ENCODE assay signal across 9 mouse cellular contexts in genomic region chr2:31845512-31845895, GRCm38 (mm10). TPM values are rescaled to one million over a fixed set of nuclear protein-coding genes. Genes with fewer than 3 reads are reported as not detected.
DNase-seq lines count a peak whose midpoint lies in the region; ATAC-seq lines count a peak whose summit lies in the region.
"Had no signal": no experiment of that assay in that cellular context is flagged by ENCODE, and none has a peak within 500 bp of the region (broad histone marks: within the 10 kb centered on the region; RNA-seq: fewer than 3 reads in every experiment).

No protein-coding gene starts in this region.

- no peak overlapping the region for H3K27ac ChIP-seq in heart, embryonic 14.5 days (replicated peaks in 1 of 2; ENCODE audit: control insufficient read depth in 1 of 2, insufficient read depth in 1 of 2, low read depth in 2 of 2, low read length in 2 of 2)
- H3K27ac ChIP-seq in hindbrain, embryonic 13.5 days, result no peak overlapping the region
- no peak overlapping the region for H3K27ac ChIP-seq in midbrain, embryonic 13.5 days

- H3K4me2 ChIP-seq in heart, embryonic 14.5 days (ENCODE audit: low read length), result peak overlapping the region; percentile 98
- H3K4me2 ChIP-seq in hindbrain, embryonic 13.5 days, result peak overlapping the region; percentile 91
- peak overlapping the region; percentile 80 for H3K4me2 ChIP-seq in midbrain, embryonic 13.5 days (replicated peaks)

- intact Hi-C loops in heart, postnatal 10 days (cut with DNase I), result loop anchor here (5.0 kb wide), 1 partner anchor 58 kb away; no protein-coding TSS in a partner anchor

- H3K4me3 ChIP-seq in heart, embryonic 14.5 days (ENCODE audit: control insufficient read depth in 1 of 2, insufficient read depth in 1 of 2, low read depth in 1 of 2, low read length in 2 of 2), result peak overlapping the region; percentile 51 to 60
- peak overlapping the region; percentile 55 for H3K4me3 ChIP-seq in hindbrain, embryonic 13.5 days
- peak overlapping the region; percentile 53 for H3K4me3 ChIP-seq in midbrain, embryonic 13.5 days (replicated peaks)

- no peaks in the 10 kb centered on the region for H3K36me3 ChIP-seq in heart, embryonic 14.5 days (ENCODE audit: control insufficient read depth, insufficient read depth, low read length)
- H3K36me3 ChIP-seq in hindbrain, embryonic 13.5 days, result no peaks in the 10 kb centered on the region
- no peaks in the 10 kb centered on the region for H3K36me3 ChIP-seq in midbrain, embryonic 13.5 days

- H3K4me1 ChIP-seq in heart, embryonic 14.5 days (ENCODE audit: control insufficient read depth in 2 of 2, insufficient read depth in 2 of 2, low read length in 2 of 2), result peaks cover 0 to 14% of the 10 kb centered on the region in 2 experiments; a peak in 3 of 4 replicates
- peaks cover 35% of the 10 kb centered on the region for H3K4me1 ChIP-seq in hindbrain, embryonic 13.5 days (replicated peaks)
- peaks cover 35% of the 10 kb centered on the region for H3K4me1 ChIP-seq in midbrain, embryonic 13.5 days (replicated peaks)

- H3K9me3 ChIP-seq in heart, embryonic 14.5 days (ENCODE audit: control insufficient read depth, low read length), result no peaks in the 10 kb centered on the region
- H3K9me3 ChIP-seq in hindbrain, embryonic 13.5 days, result no peaks in the 10 kb centered on the region
- H3K9me3 ChIP-seq in midbrain, embryonic 13.5 days, result no peaks in the 10 kb centered on the region

- peak overlapping the region; percentile 57 for H3K9ac ChIP-seq in heart, embryonic 14.5 days (ENCODE audit: low read length)
- peak overlapping the region; percentile 75 for H3K9ac ChIP-seq in hindbrain, embryonic 13.5 days
- peak overlapping the region; percentile 69 for H3K9ac ChIP-seq in midbrain, embryonic 13.5 days (replicated peaks)

- no peak for DNase-seq in heart, postnatal 10 days
- peak; percentile 25 for DNase-seq in ZHBTc4 (ENCODE audit: low read depth, low spot score)
- DNase-seq in layer of hippocampus, postnatal 10 days (ENCODE audit: low spot score in 2 of 2), result no peak
- no peak for DNase-seq in frontal cortex, postnatal 25 days (ENCODE audit: low spot score in 2 of 2)
- no peak for DNase-seq in urinary bladder, postnatal 10 days (ENCODE audit: low spot score)

- no peak for ATAC-seq in heart, embryonic 14.5 days (ENCODE audit: insufficient number of reproducible peaks, insufficient read depth, low FRiP score, low read depth)
- 0 out of 2 replicates have a peak, but pooled peaks have one; percentile 12 for ATAC-seq in hindbrain, embryonic 13.5 days (ENCODE audit: low FRiP score)
- ATAC-seq in midbrain, embryonic 13.5 days, result peak; percentile 37

- H3K27me3 ChIP-seq in heart, embryonic 14.5 days (ENCODE audit: control insufficient read depth, insufficient read depth, low read length), result peaks cover 65% of the 10 kb centered on the region
- peaks cover 68% of the 10 kb centered on the region for H3K27me3 ChIP-seq in hindbrain, embryonic 13.5 days
- peaks cover 64% of the 10 kb centered on the region for H3K27me3 ChIP-seq in midbrain, embryonic 13.5 days

- 4% methylated on average over 24 of the region's 26 CpGs for WGBS in heart, embryonic 14.5 days
- 2% methylated on average over 26 of the region's 26 CpGs for WGBS in hindbrain, embryonic 13.5 days
- 2% methylated on average over 23 of the region's 26 CpGs for WGBS in midbrain, embryonic 13.5 days

RNA-seq across cellular contexts. Expression of gene Fibcd1, which starts 0.3 kb away (rescaled TPM):
- 0.04 TPM in 1 of 2 replicates, not detected in the other for polyA plus RNA-seq in heart, embryonic 14.5 days (2014; fragmentation: Nextera tagmentation; extraction: Ambion mirVana)
- total RNA-seq in heart, postnatal 10 days (2021), result not detected
- polyA plus RNA-seq in hindbrain, embryonic 13.5 days (2015; fragmentation: Nextera tagmentation; extraction: Ambion mirVana), result 3.4 and 4.6 TPM in 2 replicates
- polyA plus RNA-seq in midbrain, embryonic 13.5 days (2015; fragmentation: Nextera tagmentation; extraction: Ambion mirVana), result 8.4 and 11.2 TPM in 2 replicates
- 10 to 100 TPM; 85.7 to 96.1 TPM for total RNA-seq in layer of hippocampus, postnatal 10 days (2021)

RNA-seq across cellular contexts. Expression of gene Qrfp, which starts 35.1 kb away (rescaled TPM):
- 0.08 TPM in 1 of 2 replicates, not detected in the other for polyA plus RNA-seq in heart, embryonic 14.5 days (2014; fragmentation: Nextera tagmentation; extraction: Ambion mirVana)
- total RNA-seq in heart, postnatal 10 days (2021), result not detected
- polyA plus RNA-seq in hindbrain, embryonic 13.5 days (2015; fragmentation: Nextera tagmentation; extraction: Ambion mirVana), result 0.08 TPM in 1 of 2 replicates, not detected in the other
- polyA plus RNA-seq in midbrain, embryonic 13.5 days (2015; fragmentation: Nextera tagmentation; extraction: Ambion mirVana), result 0.06 and 0.12 TPM in 2 replicates
- not detected for total RNA-seq in layer of hippocampus, postnatal 10 days (2021)
- total RNA-seq: layer of hippocampus, adult 8-10 months had no signal

RNA-seq across cellular contexts. Expression of gene Lamc3, which starts 41.6 kb away (rescaled TPM):
- 0.19 and 0.24 TPM in 2 replicates for polyA plus RNA-seq in heart, embryonic 14.5 days (2014; fragmentation: Nextera tagmentation; extraction: Ambion mirVana)
- 1 to 10 TPM in 1 of 2 experiments, under 1 TPM in 1; 0.79 to 1.2 TPM for total RNA-seq in heart, postnatal 10 days (2021)
- polyA plus RNA-seq in hindbrain, embryonic 13.5 days (2015; fragmentation: Nextera tagmentation; extraction: Ambion mirVana), result 6.3 and 7.0 TPM in 2 replicates
- polyA plus RNA-seq in midbrain, embryonic 13.5 days (2015; fragmentation: Nextera tagmentation; extraction: Ambion mirVana), result 5.5 and 6.8 TPM in 2 replicates
- total RNA-seq in layer of hippocampus, postnatal 10 days (2021), result 10 to 100 TPM in 1 of 2 experiments, 1 to 10 TPM in 1; 9.4 to 10.2 TPM
